Mouse (Mus musculus) thymus, adult 18-20 months (tissue): ENCODE results near the gene Inf2.
A peak's percentile ranks its signal among the peaks of the same experiment; 100 is the strongest.

Experiments used
- DNase-seq, 2 experiments: peaks; one replicate each; pipeline ENCODE4 v3.0.0; 2022; ENCODE audit warnings: mixed read lengths in 2 of 2

Inf2 gene

GRCm38 (mm10) chr12:112596891-112597500 lies 8.4 kb downstream of the Inf2 start:
- no peak for DNase-seq

GRCm38 (mm10) chr12:112597618-112598017 lies 9.0 kb downstream of the Inf2 start:
- no peak for DNase-seq

GRCm38 (mm10) chr12:112599198-112599597 lies 10.6 kb downstream of the Inf2 start:
- no peak for DNase-seq

GRCm38 (mm10) chr12:112599942-112600611 lies 11.5 kb downstream of the Inf2 start:
- DNase-seq: no peak

- no peak for DNase-seq
Observed at GRCm38 (mm10) chr12:112604022-112604421, 15.4 kb downstream of the Inf2 start.

GRCm38 (mm10) chr12:112604709-112605649 lies 16.4 kb downstream of the Inf2 start:
- no peak for DNase-seq

GRCm38 (mm10) chr12:112605766-112606165 lies 17.2 kb downstream of the Inf2 start:
- DNase-seq: peak; percentile 35 to 41

GRCm38 (mm10) chr12:112606998-112607397 lies 18.4 kb downstream of the Inf2 start:
- DNase-seq: no peak

- no peak for DNase-seq
Observed at GRCm38 (mm10) chr12:112609031-112609430, 20.4 kb downstream of the Inf2 start.

GRCm38 (mm10) chr12:112616668-112617067 lies 28.1 kb downstream of the Inf2 start:
- no peak for DNase-seq

- peak in 1 of 2 experiments; percentile 35 for DNase-seq
Observed at GRCm38 (mm10) chr12:112617184-112617583, 28.6 kb downstream of the Inf2 start.

- peak; percentile 80 to 82 for DNase-seq
Observed at GRCm38 (mm10) chr12:112617898-112618380, 29.4 kb downstream of the Inf2 start.

- DNase-seq: peak; percentile 31 to 49
Observed at GRCm38 (mm10) chr12:112618981-112619685, 30.5 kb downstream of the Inf2 start.

GRCm38 (mm10) chr12:112619686-112620353 lies 31.2 kb downstream of the Inf2 start, which contains the start of gene Adssl1:
TSS of gene Adssl1 (plus strand) at chr12:112620045.
- peak; percentile 42 to 51 for DNase-seq

- peak in 1 of 2 experiments; percentile 28 for DNase-seq
Observed at GRCm38 (mm10) chr12:112620354-112621061, 31.9 kb downstream of the Inf2 start.

- DNase-seq: no peak
Observed at GRCm38 (mm10) chr12:112621900-112622299, 33.3 kb downstream of the Inf2 start.

GRCm38 (mm10) chr12:112623742-112624141 lies 35.2 kb downstream of the Inf2 start:
- DNase-seq: peak in 1 of 2 experiments; percentile 29

GRCm38 (mm10) chr12:112625700-112626099 lies 37.1 kb downstream of the Inf2 start:
- no peak for DNase-seq

- no peak for DNase-seq
Observed at GRCm38 (mm10) chr12:112626455-112626854, 37.9 kb downstream of the Inf2 start.

- DNase-seq: no peak
Observed at GRCm38 (mm10) chr12:112627097-112627881, 38.7 kb downstream of the Inf2 start.
